Mouse (Mus musculus) lung, postnatal 10 days (tissue): Measurements from ENCODE around the gene Nsmf.

Experiments
- DNase-seq: peaks from one replicate; pipeline ENCODE4 v3.0.0; 2021

Gene Nsmf

DNA sequence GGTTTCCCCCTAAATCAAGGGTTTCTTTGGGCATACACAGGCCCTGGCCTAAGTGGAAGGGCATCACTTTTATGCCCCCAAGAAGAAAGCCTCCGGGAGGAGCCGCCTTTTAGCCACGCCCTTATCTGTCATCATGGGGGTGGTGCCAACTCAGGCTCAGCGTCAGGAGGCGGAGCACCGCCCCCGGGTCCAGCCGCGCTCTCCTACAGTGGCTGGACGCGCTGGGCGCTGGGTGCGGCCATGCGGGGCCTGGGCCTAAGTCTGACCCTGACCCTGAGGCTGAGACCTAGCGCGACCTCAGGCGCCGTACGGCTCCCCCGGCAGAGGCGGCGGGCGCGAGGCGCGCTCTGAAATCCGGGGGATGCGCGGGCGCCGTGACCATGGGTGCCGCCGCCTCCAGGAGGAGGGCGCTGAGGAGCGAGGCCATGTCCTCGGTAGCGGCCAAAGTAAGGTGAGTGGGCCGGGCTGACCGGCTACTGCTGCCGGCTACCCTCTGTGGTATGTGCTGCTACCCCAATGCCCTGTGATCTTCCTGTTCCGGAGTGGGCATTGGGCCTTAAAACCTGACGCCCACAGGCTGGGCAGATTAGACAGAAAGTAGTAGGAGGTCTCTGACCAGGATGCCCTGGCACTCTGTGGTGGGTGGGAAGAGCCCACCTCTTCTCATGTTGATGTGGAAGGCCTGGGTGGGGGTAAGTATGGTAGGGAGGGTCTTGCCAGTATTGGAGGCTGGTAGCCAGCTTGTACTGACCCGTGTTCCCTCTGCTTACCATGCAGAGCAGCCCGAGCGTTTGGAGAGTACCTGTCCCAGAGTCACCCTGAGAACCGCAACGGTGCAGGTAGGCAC, at the start of gene Nsmf:
TSS of gene Nsmf (plus strand) at position 135 of the 847 bp plus-strand sequence.
- peak; percentile 95 for DNase-seq

DNA sequence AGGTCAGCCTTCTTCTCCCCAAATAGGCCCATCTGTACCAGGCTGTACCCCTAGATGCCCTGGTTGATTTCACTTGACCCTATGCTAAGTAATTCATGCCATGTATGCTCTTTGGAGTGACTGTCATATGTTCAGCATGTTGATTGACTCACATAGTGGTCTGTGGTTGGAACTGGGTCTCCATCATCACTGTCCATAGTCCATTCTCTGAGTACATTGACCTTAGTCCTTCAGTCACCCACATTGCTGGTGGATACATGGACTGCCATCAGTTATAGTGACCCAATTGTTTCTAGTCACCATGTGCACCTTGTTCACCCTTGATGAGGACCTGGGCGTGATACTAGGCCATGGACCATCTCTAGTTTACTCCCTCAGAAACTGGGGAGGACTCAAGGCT, 47.4 kb upstream of the Nsmf start:
- no peak for DNase-seq

GRCm38 (mm10) chr2:25008250-25008649, 45.9 kb upstream of the Nsmf start:
- no peak for DNase-seq

- DNase-seq, result no peak
Measured at GRCm38 (mm10) chr2:25022678-25023077, 31.5 kb upstream of the Nsmf start.

GRCm38 (mm10) chr2:25025109-25025508, 29.0 kb upstream of the Nsmf start:
- no peak for DNase-seq

GRCm38 (mm10) chr2:25034994-25035393, 19.2 kb upstream of the Nsmf start:
- no peak for DNase-seq

GRCm38 (mm10) chr2:25040089-25040488, 14.1 kb upstream of the Nsmf start:
- DNase-seq, result no peak

GRCm38 (mm10) chr2:25050921-25051320, 3.2 kb upstream of the Nsmf start:
- DNase-seq, result no peak

GRCm38 (mm10) chr2:25051450-25051849, 2.7 kb upstream of the Nsmf start:
- DNase-seq, result no peak

DNA sequence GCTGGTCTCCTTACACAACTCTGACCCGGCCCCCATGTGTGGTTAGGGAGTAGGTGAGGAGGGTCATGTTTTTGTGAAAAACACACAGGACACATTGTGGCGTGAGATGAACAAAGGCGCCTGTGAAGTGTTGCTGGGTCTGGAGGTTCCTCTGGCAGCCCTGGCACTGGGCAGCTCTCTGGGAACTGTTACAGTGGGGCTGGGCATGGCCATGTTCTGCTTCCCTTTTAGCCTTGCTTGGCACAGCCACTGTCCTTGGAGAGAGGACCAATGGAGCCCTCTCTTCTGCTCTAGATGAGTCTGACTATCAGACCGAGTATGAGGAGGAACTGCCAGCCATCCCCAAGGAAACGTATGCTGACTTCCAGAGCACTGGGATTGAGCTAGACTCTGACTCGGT, 1.1 kb upstream of the Nsmf start:
- DNase-seq, result no peak

DNA sequence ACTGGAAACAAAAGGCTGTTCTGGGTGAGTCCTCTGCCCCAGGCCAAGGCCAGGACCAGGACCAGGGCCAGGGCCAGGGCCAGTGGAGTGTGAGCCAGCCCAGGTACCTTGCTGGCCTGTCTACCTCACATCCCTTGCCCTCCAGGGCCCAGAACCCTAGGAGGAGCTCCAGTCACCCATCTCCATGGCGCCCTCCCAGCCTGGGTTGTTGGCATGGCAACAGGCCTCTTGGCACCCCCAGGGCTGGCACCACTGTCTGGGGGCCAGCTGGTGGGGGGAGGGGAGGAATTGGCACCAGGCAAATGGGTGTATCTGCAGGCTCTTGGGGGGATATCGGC, 882 bp downstream of the Nsmf start:
- DNase-seq, result peak; percentile 30

GRCm38 (mm10) chr2:25055409-25056155, 1.4 kb downstream of the Nsmf start:
- no peak for DNase-seq

DNA sequence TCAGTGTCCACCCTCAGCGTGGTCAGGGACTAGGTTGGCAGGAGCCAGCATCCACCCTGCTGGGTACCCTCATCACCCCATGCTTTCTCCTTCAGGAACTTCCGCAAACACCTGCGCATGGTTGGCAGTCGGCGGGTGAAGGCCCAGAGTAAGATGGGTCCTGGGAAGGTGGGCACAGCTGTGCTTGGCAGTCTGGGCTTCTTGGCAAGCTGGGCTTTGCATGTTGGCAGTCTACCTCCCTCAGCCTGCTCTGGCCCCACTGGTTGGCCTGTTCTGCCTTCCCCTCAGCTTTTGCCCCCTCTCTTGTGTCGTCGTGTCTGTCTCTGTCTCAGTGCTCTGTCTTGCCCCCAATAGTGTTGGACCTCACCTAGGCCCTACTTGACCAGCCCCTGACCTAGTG, 4.8 kb downstream of the Nsmf start:
- no peak for DNase-seq

- no peak for DNase-seq
Measured at GRCm38 (mm10) chr2:25063523-25063922, 9.4 kb downstream of the Nsmf start.

DNA sequence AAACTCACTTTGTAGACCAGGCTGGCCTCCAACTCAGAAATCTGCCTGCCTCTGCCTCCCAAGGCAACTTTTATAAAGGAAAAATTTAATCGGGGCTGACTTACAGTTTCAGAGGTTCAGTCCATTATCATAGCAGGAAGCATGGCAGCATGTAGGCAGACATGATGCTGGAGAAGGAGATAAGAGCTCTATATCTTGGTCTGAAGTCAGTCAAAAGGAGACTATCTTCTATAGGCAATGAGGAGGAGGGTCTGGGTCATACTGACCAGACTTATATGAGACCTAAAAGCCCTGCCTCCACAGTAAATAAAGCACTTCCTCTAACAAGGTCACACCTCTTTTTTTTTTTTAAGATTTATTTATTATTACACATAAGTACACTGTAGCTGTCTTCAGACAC, 10.1 kb downstream of the Nsmf start:
- no peak for DNase-seq

DNA sequence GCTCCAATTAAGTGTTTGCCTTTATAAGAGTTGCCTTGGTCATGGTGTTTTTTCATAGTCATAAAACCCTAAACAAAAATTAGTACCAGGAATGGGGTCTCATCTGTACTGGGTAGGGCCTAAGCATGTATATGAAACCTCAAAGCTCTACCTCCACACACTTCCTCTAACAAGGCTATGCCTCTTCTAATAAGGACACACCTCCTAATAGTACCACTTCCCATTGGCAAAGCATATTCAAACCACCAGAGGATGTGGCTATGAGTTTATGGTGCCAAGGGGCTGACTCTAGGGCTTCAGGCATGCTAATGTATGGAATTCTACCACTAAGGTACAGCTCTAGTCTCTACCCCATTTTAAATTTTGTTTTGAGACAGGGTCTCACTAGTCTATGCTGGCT, 11.4 kb downstream of the Nsmf start:
- no peak for DNase-seq

GRCm38 (mm10) chr2:25066552-25066951, 12.4 kb downstream of the Nsmf start:
- DNase-seq, result no peak

GRCm38 (mm10) chr2:25069537-25069936, 15.4 kb downstream of the Nsmf start:
- no peak for DNase-seq

GRCm38 (mm10) chr2:25072398-25072797, 18.2 kb downstream of the Nsmf start:
- DNase-seq, result no peak

DNA sequence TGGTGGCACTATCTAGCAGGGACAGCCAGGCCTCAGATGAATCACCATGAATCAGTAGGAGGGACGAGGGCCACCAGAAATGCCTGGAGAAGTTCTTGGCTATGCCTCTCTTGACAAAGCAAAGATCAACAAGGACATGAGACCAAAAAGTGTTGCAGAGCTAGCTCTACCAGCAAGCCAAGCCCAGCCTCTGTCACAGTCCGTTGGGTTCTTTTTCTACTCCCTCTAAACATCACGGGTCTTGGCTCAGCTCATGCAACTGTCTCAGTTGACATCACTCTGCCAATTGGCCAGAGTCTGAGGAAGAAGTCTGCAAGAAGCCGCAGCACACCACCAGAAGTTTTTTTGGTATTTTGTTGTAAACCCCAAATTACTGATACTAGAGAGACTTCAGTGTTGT, 21.4 kb downstream of the Nsmf start:
- DNase-seq, result peak; percentile 67

DNA sequence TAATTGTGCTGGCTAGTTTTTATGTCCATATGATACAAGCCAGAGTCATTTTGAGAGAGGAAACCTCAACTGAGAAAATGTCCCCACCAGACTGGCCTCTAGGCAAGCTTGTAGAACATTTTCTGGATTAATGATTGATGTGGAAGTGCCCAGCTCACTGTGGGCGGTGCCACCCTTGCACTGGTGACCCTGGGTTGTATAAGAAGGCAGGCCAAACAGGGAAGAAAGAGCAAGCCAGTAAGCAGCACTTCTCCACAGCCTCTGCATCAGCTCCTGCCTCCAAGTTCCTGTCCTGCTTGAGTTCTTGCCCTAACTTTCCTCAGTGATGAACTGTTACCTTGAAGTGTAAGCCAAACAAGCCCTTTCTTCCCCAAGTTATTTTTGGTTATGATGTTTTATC, 24.8 kb downstream of the Nsmf start:
- DNase-seq, result no peak

DNA sequence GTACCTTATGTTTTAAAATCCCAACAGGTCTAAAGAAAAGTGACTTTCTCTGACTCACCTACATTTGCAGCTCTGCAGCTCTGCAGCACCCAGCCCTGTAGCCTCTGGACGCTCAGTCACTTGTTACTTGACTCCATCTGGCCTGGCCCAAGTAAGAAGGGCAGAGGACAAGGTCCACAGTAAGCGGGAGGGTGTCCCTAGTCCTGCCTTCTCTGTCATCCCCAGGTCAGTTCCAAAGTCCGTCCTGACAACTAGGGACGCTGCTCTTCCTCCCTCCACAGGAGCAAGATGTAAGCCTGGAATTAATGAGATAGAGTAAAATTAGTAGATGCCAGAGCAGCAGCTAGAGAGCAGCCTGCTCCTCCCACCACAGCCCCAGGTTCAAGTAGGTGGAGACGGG, 25.9 kb downstream of the Nsmf start, which contains the start of gene Entpd8:
TSS of gene Entpd8 (plus strand) at position 229 of the 400 bp plus-strand sequence.
- no peak for DNase-seq

DNA sequence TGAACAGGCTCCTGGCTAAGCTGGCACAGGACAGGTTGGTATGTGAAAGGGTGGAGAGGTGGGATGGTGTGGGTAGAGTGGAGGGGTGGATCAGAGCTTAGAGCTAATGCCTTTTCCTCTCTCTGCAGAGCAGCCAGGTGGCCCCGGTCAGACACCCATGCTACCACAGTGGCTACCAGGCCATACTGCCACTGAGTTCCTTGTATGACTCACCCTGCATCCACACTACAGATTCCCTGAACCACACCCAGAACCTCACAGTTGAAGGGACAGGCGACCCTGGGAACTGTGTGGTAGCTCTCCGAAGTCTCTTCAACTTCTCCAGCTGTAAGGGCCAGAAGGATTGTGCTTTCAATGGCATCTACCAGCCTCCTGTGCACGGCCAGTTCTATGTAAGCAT, 29.5 kb downstream of the Nsmf start:
- no peak for DNase-seq

GRCm38 (mm10) chr2:25085571-25085970, 31.4 kb downstream of the Nsmf start:
- no peak for DNase-seq
